Mouse (Mus musculus) cerebral cortex, adult 2 months (tissue): ENCODE results near the gene Celf2.

ENCODE experiments used
- WGBS: fragments of 180-500 bp; shearing (Covaris S2); methylation state at CpG from one replicate; pipeline ENCODE4 v1.1.7; 2018; 5-methylcytosine and 5-hydroxymethylcytosine counted together

Gene Celf2

GRCm38 (mm10) chr2:7080794-7081783 lies 428.3 kb downstream of the Celf2 start:
- WGBS = 11% methylated on average over 28 of the region's 28 CpGs

- WGBS = 55% methylated on average over 7 of the region's 7 CpGs
These were observed 429.3 kb downstream of the Celf2 start for GRCm38 (mm10) chr2:7080086-7080485.

- 73% methylated on average over 2 of the region's 2 CpGs for WGBS
These were observed 430.0 kb downstream of the Celf2 start for GRCm38 (mm10) chr2:7079390-7079789.

GRCm38 (mm10) chr2:7073730-7074129 lies 435.6 kb downstream of the Celf2 start:
- 42% methylated on average over 3 of the region's 3 CpGs for WGBS

GRCm38 (mm10) chr2:7072344-7073265 lies 436.8 kb downstream of the Celf2 start:
- WGBS = 64% methylated on average over 5 of the region's 5 CpGs

- 48% methylated on average over 3 of the region's 3 CpGs for WGBS
These were observed 439.9 kb downstream of the Celf2 start for GRCm38 (mm10) chr2:7069458-7069857.

GRCm38 (mm10) chr2:7068281-7068680 lies 441.1 kb downstream of the Celf2 start:
- WGBS = 34% methylated on average over 6 of the region's 6 CpGs

- WGBS = 18% methylated on average over 12 of the region's 12 CpGs
These were observed 445.7 kb downstream of the Celf2 start for GRCm38 (mm10) chr2:7063574-7064192.

GRCm38 (mm10) chr2:7060490-7061105 lies 448.8 kb downstream of the Celf2 start:
- WGBS = 40% methylated on average over 7 of the region's 7 CpGs

- WGBS = 46% methylated on average over 4 of the region's 4 CpGs
These were observed 453.0 kb downstream of the Celf2 start for GRCm38 (mm10) chr2:7056401-7056800.

GRCm38 (mm10) chr2:7055958-7056357 lies 453.4 kb downstream of the Celf2 start:
- WGBS = 28% methylated on average over 3 of the region's 3 CpGs

- WGBS = 56% methylated on average over 5 of the region's 5 CpGs
These were observed 458.3 kb downstream of the Celf2 start for GRCm38 (mm10) chr2:7051090-7051489.

- 17% methylated on average over 1 of the region's 1 CpGs for WGBS
These were observed 463.2 kb downstream of the Celf2 start for GRCm38 (mm10) chr2:7046155-7046554.

- WGBS = 31% methylated on average over 4 of the region's 4 CpGs
These were observed 463.8 kb downstream of the Celf2 start for GRCm38 (mm10) chr2:7045531-7045930.

GRCm38 (mm10) chr2:7043770-7044459 lies 465.4 kb downstream of the Celf2 start:
- 46% methylated on average over 6 of the region's 6 CpGs for WGBS

- 66% methylated on average over 1 of the region's 1 CpGs for WGBS
These were observed 468.4 kb downstream of the Celf2 start for GRCm38 (mm10) chr2:7040940-7041339.

- 73% methylated on average over 4 of the region's 4 CpGs for WGBS
These were observed 470.4 kb downstream of the Celf2 start for GRCm38 (mm10) chr2:7038991-7039390.

GRCm38 (mm10) chr2:7031389-7031788 lies 478.0 kb downstream of the Celf2 start:
- WGBS = 28% methylated on average over 1 of the region's 1 CpGs

GRCm38 (mm10) chr2:7026737-7027136 lies 482.6 kb downstream of the Celf2 start:
- 96% methylated on average over 1 of the region's 1 CpGs for WGBS

- 63% methylated on average over 5 of the region's 5 CpGs for WGBS
These were observed 483.8 kb downstream of the Celf2 start for GRCm38 (mm10) chr2:7025594-7025993.

- WGBS = 37% methylated on average over 3 of the region's 3 CpGs
These were observed 487.2 kb downstream of the Celf2 start for GRCm38 (mm10) chr2:7022184-7022583.
